Mouse (Mus musculus): ENCODE measurements at regions not wholly inside any gene's neighbourhood (a gene's known extent, or its start where the extent isn't known, plus 50 kb on each side); places are given as distances from the start of the nearest gene placed in this dataset.
A peak's percentile ranks its signal among the peaks of the same experiment; 100 is the strongest.
"Not testable (repeated sequence)": the region's sequence is repeated elsewhere in the genome, so short reads cannot be mapped to it uniquely, and the experiment has no call there.

DNA sequence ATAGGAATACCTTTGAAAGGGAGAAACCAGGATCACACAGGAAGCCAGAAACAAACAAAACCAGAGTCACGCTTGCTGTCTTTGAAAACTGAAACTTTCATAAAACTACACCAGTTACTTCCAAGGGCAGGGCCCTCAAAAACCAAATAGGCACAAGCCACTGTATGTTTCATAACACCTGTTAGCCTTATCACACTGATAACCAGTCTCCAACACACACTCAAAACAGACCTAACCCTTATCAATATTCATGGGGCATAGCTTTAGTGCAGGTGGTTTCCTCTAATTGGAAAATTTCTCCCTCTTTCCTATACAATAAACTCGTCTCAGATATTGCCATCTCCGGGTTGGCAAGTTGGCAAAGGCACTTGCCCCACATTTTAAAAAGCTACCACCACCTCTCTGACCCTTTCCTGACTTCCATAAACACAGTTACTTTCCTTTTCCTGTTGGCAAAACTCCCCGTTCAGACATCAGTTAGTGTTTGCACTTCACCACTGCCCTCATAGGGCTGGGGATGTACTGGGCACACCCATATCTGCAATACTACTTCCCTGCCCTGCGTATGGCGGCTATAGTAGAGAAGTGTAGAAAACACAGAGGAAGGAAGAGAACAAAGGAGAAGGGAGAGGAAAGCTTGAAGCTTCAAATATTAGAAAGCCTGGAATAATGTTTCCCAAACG lies 169.1 kb upstream of the Col8a1 start:
- DNase-seq = no peak

DNA sequence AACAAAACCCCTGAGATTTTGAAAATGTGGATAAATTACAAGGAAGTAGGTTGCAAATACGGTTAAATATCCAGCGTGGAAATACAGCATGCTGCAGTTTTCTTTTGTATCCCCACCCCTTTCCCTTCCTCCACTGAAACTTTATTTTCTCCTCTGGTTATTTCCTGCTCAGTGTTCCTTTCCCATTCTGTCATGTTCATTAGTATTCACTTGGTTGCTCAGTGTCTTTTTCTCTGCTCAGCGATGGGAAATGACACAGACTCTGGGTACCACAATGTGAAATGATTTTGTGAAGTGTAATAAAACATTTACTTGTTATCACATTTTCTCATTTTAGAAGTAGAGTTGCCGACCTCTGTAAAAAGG lies 169.6 kb upstream of the Col8a1 start:
- DNase-seq = no peak

- no peak for DNase-seq
These were observed 173.3 kb upstream of the Col8a1 start for GRCm38 (mm10) chr16:57927816-57928215.

DNA sequence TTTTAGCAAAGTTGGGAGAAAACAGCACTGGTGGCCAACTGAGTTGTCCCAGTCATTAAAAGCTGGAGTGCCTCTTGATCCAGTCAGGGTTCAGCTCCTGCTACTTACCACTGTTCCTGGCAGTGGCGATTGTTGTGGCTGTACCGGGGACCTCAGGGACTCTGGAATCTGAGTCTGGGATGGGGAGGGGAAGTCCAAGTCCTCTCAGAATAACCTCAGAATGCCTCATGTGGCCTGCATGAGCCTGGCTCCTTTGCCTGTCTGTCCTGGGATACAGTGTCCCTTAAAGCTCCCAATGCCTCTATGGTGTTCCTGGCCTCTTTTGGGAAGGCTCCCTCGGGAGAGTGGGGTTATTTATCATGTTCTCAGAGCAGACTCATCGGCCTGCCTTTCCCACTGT lies 173.8 kb upstream of the Col8a1 start:
- DNase-seq = peak; percentile 6

DNA sequence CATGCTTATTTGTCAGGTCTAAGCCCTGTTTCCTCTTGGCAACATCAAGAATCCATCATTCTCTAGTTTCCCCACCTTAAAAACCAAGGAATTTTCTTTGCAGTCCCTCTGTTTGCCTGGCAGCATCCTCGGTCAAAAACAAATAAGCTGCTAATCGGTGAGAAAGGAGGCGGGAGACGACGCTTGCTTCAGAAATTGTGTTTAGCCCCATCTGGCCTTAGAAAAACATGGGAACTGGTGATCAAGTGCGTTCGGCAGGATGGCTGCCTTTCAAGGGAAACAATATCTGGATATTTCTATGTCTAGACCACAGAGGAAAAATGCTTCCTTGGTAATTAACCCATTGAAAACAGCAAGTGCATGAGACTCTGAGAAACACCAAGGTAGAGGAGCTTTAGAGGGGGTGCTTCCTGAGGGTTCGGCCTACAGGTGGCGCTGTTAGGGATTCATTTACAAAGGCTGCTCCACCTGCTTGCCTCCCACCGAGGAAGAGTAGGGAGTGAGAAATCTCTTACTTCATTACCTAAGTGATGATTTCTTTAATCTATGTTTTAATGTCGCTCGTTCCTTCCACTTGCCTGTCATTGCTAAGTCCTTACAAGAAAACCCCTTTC lies 174.7 kb upstream of the Col8a1 start:
- DNase-seq = no peak

- no peak for DNase-seq
These were observed 190.9 kb upstream of the Col8a1 start for GRCm38 (mm10) chr16:57945404-57945803.

GRCm38 (mm10) chr16:57947309-57947708 lies 192.8 kb upstream of the Col8a1 start:
- DNase-seq = no peak

- no peak for DNase-seq
These were observed 195.1 kb upstream of the Col8a1 start for GRCm38 (mm10) chr16:57949680-57950079.

- no peak for DNase-seq
These were observed 216.4 kb upstream of the Col8a1 start for GRCm38 (mm10) chr16:57970956-57971355.

DNA sequence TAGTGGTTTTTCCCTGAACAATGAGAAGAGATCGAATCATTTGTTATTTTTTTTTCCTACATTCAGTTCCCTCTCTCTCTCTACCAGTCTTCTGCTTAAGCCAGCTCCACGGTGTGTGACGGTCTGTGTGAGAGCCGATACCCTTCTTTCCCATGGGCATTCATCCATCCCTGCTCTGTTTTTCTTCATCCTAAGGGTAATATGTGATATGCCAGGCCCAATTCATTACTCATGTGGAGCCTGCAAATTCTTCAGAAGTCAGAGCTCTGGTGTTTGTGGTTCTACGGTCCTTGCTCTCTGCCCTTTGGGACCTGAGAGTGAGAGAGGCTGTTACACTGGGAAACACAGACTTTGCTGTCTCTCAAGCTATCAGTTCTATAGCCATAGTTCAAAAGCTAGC lies 229.6 kb upstream of the Col8a1 start:
- no peak for DNase-seq

DNA sequence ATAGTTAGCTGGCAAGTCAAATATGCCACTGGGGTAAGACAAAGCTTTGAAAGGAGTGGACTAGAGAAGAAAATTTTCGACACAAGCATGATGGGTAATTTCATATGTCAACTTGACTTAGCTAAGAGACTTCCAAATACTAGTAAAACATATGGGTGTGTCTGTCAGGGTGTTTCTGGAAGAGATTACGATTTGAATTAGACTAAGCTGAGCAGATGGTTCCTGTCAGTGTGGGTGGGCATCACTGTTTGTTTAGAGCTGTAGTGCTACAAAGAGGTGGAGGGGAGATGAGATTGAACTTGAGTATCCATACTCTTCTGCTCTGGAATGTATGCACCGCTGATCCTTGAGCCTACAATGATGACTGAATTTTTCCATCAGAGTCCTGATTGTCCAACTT lies 251.2 kb upstream of the Col8a1 start:
- no peak for DNase-seq

- DNase-seq = no peak
These were observed 259.0 kb upstream of the Col8a1 start for GRCm38 (mm10) chr16:58013557-58013956.

DNA sequence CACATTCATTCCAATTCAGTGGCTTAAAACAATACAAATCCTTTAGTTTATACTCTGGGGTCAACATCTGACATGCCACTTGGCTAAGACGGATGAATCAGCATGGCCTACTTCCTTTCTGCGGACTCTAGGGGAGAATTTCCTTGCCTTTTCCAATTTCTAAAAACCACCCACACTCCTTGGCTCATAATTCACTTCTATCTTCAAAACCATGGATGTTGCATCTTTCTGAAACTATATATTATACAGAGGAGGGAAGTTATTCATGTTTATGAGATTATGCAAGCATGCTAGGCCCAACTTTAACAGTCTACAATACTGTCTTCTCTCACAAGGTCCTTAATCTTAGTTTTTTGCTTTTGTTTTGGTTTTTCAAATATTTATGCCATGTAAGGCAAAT lies 273.0 kb upstream of the Col8a1 start:
- no peak for DNase-seq

DNA sequence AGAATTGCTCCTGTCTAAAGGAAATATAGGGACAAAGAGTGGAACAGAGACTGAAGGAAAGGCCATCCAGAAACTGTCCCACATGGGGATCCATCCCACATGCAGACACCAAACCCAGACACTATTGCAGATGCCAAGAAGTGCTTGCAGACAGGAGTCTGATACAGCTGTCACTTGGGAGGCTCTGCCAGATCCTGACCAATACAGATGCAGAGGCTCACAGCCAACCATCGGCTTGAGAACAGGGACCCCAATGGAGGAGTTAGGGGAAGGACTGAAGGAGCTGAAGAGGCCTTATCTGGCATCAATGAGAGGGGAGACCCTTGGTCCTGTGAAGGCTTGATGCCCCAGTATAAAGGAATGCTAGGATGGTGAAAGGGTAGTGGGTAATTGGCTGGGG lies 274.0 kb upstream of the Col8a1 start:
- DNase-seq = not testable (repeated sequence)

- DNase-seq = no peak
These were observed 275.1 kb upstream of the Col8a1 start for GRCm38 (mm10) chr16:58029674-58030073.

DNA sequence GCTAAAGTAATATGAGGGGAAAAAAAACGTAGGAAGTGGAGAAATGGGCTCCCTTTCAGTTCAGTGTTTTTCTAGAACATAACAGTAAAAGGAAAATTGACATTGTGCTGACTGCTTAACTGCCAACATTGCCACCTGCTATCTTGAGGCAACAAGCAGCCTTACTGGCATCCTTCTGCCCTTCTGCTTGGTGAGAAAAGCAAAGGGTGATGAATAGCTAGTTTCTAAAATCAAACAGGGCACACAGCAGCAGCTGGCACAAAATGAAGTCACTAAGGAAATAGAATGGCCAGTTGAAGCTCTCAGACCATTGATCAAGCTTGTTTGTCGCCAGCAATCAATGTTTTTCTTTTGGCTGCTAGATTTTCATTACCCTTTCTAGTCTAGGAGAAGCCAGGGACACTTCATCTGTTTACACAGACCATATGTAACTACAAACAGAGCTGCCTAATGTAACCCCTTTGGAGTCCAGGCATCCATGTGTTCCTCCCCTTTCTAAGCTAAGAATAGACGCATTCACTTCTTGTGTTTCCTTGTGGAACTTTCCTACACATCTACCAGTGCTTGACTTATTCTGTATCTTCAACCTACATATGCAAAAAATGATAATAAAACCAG lies 314.2 kb upstream of the Col8a1 start:
- no peak for DNase-seq

GRCm38 (mm10) chr16:58072441-58072840 lies 317.9 kb upstream of the Col8a1 start:
- no peak for DNase-seq

GRCm38 (mm10) chr16:58100351-58100750 lies 307.9 kb upstream of the Dcbld2 start:
- DNase-seq = no peak

- no peak for DNase-seq
These were observed 297.8 kb upstream of the Dcbld2 start for GRCm38 (mm10) chr16:58110452-58110851.

DNA sequence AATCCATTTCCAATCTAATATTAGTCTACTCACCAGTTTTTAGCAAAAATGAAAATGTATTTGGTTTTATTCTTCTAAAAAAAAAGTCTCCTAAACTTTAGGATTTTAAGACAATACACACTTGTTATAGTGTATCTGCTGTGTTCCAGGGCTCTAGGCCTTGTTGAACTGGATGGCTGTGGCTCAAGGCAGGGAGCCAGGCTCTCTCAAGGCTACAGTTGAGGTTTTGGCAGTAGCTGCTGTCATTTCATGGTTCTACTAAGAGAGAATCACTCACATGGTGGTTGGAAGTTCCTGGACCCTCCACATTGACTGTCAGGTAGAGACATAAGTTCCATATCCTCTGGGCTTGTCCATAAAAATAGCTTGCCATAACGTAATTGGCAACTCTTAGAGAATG lies 282.2 kb upstream of the Dcbld2 start:
- DNase-seq = peak; percentile 15

GRCm38 (mm10) chr16:58136144-58136905 lies 271.9 kb upstream of the Dcbld2 start:
- DNase-seq = no peak

DNA sequence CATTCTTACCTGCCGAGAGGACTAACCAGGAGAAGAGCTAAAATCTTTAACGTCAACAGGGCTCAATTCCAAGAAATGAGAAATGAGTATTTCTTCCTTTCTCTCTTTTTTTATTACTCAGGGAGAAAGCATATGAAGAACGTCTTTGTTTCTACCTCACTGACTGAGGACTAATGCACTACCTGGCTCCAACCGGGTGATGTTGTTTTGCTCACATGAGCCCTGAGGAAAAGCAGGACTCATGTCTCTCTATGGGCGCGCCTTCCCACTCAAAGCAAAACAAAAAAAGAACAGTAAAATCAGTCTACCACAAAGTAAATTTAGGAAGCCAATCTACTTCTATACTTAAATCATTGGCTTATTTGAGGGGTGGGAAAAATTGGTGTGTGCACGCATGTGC lies 271.3 kb upstream of the Dcbld2 start:
- DNase-seq = no peak

GRCm38 (mm10) chr16:58137728-58138279 lies 270.4 kb upstream of the Dcbld2 start:
- no peak for DNase-seq
